Mouse (Mus musculus) gonadal fat pad, adult 2 months (tissue): ENCODE data around the gene Prss12. TPM values are rescaled to one million over a fixed set of nuclear protein-coding genes. Genes with fewer than 3 reads are reported as not detected.

Source experiments
- DNase-seq: peaks from one replicate; pipeline ENCODE4 v3.0.0-alpha.2; 2012; ENCODE audit warnings: low read depth
- polyA plus RNA-seq: library from polyadenylated mRNA; depleted of rRNA; stranded (reverse); fragments of >200 nt; gene quantifications from 2 replicates; pipeline ENCODE4 v1.2.3, GENCODE M21; 2012; rRNA removed

The Prss12 gene
- polyA plus RNA-seq, 1 experiment = 5.6 TPM

- no peak for DNase-seq
Measured at GRCm38 (mm10) chr3:123527806-123528507, 81.2 kb downstream of the Prss12 start.

- no peak for DNase-seq
Measured at GRCm38 (mm10) chr3:123531124-123531523, 84.4 kb downstream of the Prss12 start.

- DNase-seq = no peak
Measured at GRCm38 (mm10) chr3:123537279-123537678, 90.6 kb downstream of the Prss12 start.

- DNase-seq = no peak
Measured at GRCm38 (mm10) chr3:123543585-123544304, 97.0 kb downstream of the Prss12 start.

GRCm38 (mm10) chr3:123550487-123550886, 103.8 kb downstream of the Prss12 start:
- DNase-seq = no peak

GRCm38 (mm10) chr3:123553872-123554271, 107.2 kb downstream of the Prss12 start:
- DNase-seq = no peak

GRCm38 (mm10) chr3:123555254-123555865, 108.6 kb downstream of the Prss12 start:
- no peak for DNase-seq

Other genes with a start within 250 kb of the Prss12 start
- gene Synpo2, start 210.8 kb upstream of the Prss12 start, polyA plus RNA-seq = 20.7 and 27.5 TPM in 2 replicates
- 72.2 and 76.4 TPM in 2 replicates for gene Sec24d, start 179.5 kb upstream of the Prss12 start, polyA plus RNA-seq
- 4.7 and 5.6 TPM in 2 replicates for gene Mettl14, start 60.8 kb upstream of the Prss12 start, polyA plus RNA-seq
- 0.10 and 0.16 TPM in 2 replicates for gene Ndst3, start 243.9 kb downstream of the Prss12 start, polyA plus RNA-seq